Mouse (Mus musculus): ENCODE results near the gene Doc2g. TPM values are rescaled to one million over a fixed set of nuclear protein-coding genes. Genes with fewer than 3 reads are reported as not detected.
A peak's percentile ranks its signal among the peaks of the same experiment; 100 is the strongest.
"Not testable (repeated sequence)": the region's sequence is repeated elsewhere in the genome, so short reads cannot be mapped to it uniquely, and the experiment has no call there.

Doc2g gene
- 1 to 10 TPM; 2.4 to 3.3 TPM for total RNA-seq (2021)

DNA sequence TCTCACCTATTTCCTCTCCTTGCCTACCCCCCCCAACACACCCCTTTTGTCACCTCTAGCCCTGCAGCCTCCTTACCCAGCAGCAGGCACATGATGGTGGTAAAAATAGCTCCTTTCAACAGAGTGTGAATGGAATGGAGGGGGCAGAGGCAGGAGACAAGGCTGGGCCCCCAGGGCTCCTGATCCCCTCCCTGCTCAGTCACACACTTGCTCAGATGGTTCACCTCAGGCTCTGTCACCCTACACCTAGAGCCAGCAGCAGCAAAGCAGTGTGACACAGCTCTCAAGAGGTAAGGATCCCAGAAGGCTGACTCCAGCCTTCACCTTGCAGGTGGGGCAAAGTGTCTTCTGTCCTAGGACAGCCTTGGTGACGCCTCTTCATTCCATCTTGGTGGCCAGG is at the start of gene Doc2g:
Gene Doc2g, plus strand, starts transcription at position 202 of the 400 bp plus-strand sequence.
- no peak for DNase-seq (ENCODE audit: extremely low spot score in 1 of 2, low spot score in 1 of 2)

DNA sequence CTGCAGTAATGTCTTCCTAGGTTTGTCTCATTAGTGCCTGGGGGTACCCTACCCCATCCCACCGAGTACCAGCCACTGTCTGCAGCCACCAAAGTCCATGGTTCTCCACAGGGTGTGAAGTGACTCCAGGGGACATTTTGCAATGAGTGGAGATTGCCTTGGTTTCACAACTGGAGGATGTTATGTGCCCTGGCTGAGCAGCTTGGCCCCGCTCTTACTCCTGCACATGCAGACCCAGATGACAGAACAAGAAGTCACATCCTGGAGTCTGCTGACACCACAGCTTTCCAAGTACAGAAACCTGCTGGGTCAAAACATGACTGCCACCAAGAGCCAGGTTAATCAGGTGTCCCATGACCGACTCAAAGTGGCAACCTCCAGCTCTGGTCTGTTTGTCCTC is 48.1 kb upstream of the Doc2g start:
- no peak for DNase-seq (ENCODE audit: extremely low spot score in 1 of 2, low spot score in 1 of 2)

DNA sequence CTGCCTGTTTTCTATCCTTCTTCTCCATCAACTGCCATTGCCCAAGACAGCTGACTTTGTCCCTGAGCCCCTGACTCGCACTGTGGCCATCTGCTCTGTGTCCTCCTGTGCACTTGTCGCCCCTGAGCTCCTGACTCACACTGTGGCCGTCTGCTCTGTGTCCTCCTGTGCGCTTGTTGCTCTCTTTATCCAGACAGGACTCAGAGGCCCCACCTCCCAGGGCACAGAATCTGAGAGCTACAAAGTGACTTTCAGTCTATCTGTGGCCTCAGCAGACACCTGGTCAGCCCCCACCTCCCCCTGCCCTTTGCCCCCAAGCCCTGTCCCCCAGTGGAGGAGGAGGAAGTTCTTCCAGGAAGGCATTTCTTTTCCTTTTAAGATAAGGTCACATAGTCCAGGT is 47.3 kb upstream of the Doc2g start:
- DNase-seq (ENCODE audit: extremely low spot score in 1 of 2, low spot score in 1 of 2), result no peak

DNA sequence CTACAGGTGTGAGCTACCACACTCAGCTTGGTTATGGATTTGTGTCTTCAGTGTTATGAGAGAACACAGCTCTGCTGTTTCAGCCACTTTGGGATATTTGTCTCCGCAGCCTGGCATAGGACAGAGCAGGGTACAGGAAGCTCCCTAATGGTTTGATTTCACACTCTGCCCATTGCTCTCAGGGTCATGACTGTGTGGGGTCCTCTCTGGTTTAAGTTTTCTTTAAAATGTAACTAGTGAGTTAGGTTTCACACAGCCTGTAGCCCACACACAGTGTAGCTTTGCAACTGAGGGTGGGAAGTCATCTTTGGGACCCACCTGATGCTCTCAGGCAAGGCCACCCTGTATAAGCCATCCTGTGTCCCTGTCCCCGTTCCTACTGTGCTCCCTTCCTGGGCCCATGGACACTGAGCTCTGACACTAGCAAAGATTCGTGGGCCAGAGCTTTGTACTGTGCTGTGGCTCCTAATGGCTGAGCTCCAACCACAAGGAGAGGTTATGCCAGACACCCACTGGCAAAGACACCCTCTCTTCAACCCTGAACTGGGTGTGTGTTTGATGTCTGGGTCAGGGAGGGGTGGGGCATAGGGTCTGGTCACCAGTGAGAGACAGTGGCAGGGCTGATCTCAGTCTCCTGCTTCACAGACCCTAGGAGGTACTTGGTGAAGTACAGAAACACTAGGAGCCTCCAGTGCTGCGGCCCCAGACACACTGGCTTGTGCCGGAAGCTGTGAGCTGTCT is 45.6 kb upstream of the Doc2g start:
- not testable (repeated sequence) for DNase-seq (ENCODE audit: extremely low spot score in 1 of 2, low spot score in 1 of 2)

DNA sequence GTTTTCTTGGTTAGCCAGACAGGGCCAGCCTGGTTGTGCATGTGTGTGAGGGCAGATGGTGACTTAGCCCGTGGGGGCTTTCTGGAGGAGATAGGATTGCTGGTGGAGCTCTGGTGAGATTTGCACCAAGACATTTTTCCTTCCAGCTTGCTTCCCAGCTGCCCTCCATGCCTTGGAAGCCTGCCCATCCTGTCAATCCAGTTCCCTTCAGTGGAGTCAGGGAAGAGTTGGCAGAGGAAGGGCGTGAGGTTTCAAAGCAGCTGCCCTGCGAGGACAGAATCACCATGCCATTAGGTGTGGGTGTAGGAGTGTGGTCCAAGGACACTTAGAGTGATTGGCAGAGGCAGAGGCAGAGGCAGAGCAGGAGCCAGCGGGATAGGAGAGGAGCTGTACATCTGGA is 44.6 kb upstream of the Doc2g start, which contains the start of gene Aldh3b3:
Gene Aldh3b3, plus strand, starts transcription at position 176 of the 400 bp plus-strand sequence.
- DNase-seq (ENCODE audit: extremely low spot score in 1 of 2, low spot score in 1 of 2), result no peak

DNA sequence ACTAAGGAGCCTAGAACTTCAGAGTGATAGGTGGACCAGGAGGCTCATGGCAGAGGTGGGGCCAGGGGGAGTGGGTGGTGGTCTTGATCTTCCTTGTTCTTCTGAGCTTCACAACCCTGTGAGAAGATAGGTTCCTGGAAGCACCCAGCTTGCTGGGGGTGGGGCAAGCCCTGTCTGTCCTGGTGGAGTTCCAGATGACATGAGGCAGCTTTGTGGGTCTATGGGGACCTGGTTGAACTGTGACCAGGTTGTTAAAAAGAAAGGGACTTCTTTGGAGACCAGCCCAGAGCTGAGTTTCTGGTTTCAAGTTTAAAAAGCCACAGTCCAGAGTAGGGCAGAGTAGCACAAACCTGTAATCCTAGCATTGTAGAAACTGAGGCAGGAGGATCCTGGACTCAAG is 44.1 kb upstream of the Doc2g start:
- DNase-seq (ENCODE audit: extremely low spot score in 1 of 2, low spot score in 1 of 2), result no peak

DNA sequence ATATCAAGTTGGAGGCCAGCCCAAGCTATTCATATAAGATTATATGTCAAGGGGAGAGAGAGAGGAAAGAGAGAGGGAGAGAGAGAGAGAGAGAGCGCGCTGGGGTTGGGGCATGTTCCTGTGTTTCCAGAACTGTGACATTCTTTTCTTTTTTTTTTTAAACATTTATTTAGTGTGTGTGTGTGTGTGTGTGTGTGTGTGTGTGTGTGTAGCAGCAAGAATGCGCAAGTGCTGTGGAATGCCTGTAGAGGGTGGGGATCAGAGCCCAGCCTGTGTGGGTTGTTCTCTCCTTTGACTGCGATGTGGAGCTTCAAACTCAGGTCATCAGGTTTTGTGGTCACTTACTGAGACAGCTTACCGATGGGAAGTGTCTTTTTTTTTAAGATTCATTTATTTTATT is 42.9 kb upstream of the Doc2g start:
- no peak for DNase-seq (ENCODE audit: extremely low spot score in 1 of 2, low spot score in 1 of 2)

DNA sequence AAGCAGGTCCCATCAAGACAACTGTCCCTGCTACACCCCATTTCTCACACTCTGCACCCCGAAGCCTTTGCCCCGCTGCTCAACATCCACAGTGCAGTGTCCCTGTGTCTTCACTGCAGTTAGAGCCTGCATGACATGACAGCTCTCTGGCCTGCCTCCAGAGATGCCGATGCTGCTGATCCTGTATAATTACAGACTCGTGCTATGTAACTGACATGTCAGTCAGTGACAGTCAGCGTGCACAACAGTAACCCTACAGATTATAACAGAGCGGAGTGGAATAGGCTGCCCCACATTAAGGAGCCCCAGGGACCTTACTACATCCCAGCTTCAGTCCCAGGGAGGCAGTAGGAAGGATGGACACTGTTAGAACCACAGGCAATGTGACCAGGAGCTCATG is 41.3 kb upstream of the Doc2g start:
- DNase-seq (ENCODE audit: extremely low spot score in 1 of 2, low spot score in 1 of 2), result not testable (repeated sequence)

DNA sequence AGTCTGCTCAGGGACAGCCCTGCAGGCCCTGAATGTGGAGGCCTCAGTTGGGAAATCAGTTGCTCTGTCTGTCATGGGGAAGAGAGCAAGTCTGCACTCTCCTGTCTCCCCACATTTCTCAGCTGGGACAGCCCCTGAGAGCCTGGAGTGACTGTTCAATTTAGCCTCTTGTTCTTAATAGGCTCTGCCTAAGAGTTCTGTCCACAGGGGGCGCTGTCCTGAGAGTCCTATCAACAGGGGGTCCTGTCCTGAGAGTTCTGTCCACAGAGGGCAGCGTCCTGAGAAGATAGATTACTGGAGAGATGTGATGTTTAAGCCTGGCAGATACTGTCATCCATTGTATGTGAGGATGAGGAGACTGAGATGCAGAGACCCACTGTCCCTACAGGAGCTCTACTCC is 40.6 kb upstream of the Doc2g start:
- DNase-seq (ENCODE audit: extremely low spot score in 1 of 2, low spot score in 1 of 2), result no peak

DNA sequence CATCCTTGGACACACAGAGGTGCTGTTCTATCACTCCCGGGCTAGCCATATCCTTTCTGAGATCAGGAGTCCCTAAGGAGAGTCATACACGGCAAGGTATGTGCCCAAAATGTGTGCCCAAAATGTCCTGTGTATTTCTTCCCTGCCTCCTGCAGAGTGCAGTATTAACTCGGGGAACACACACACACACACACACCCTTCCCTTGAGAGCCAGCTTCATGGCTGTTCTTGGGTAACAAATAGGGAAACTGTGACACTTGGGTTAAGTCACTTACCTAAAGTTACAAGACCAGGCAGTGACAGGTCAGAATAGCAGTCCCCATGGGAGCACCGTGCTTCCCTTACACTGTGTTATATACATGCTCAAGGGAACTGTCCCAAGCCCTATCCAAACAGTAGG is 39.1 kb upstream of the Doc2g start:
- no peak for DNase-seq (ENCODE audit: extremely low spot score in 1 of 2, low spot score in 1 of 2)

DNA sequence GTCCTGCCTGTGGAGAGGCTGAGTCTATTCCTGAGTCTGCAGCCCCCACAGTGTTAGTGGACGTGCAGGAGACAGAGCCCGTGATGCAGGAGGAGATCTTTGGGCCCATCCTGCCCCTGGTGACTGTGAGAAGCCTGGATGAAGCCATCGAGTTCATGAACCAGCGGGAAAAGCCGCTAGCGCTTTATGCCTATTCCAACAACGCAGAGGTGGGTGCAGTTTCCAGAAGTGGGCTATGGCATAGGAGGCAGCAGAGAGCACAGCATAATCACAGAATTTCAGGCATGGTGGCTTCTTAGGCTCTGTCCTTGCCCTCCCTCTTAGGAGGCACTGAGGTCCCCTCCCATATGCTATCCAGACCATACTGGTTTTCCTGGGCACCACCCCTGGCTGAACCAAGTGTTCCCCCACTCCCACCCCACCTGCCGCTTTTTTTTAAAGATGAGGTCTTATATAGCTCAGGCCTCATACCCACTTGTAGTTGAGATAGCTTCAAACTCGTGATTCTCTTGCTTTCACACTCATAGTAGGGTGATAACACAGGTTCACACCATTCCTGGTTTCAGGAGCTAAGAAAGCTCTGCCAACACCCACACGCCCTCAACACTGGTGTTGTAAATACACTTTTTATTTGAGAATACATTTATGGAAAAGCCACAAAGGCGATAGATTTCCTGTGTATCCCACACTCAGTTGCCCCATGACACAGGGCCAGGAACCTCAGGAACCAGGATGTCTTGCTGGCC is 36.6 kb upstream of the Doc2g start:
- DNase-seq (ENCODE audit: extremely low spot score in 1 of 2, low spot score in 1 of 2), result no peak

DNA sequence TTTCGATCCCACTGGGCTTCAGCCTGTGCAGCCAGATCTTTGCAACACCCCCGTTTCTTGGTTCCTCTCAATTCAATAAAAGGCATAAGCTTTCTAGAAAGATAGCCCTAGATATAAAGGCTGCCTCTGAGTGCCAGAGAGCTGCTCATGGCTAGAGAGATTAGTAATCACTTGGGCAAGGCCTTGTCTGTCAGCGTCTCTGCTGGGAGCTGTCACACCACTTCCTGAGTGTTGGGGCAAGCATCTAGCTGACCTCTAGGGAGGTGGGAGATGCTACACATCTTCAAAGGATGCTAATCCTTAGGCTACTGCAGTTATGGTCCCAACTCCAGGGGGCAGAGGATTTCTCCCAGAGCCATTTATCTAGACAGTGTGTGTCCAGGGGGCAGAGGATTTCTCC is 35.9 kb upstream of the Doc2g start:
- DNase-seq (ENCODE audit: extremely low spot score in 1 of 2, low spot score in 1 of 2), result no peak

DNA sequence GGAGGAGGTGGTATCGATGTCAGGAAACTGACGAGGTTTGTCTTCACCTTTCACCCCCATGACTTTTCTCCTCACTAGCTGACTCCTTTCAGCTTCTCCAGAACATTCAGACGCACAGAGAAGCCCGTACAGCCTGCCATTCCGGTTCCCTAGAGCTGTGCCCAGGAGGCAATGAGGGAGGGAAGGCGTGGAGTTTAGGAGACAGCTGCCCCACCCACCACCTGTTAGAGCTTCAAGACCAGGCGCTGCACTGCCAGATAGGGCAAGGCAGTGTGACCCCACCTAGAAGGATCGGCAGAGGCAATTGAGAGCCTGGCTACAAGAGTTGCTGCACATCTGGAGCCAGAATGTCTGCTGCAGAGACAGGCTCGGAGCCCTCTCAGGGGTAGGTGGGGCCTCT is 30.9 kb upstream of the Doc2g start, which contains the start of gene Aldh3b2:
Gene Aldh3b2, plus strand, starts transcription at position 100 of the 400 bp plus-strand sequence.
- DNase-seq (ENCODE audit: extremely low spot score in 1 of 2, low spot score in 1 of 2), result no peak

DNA sequence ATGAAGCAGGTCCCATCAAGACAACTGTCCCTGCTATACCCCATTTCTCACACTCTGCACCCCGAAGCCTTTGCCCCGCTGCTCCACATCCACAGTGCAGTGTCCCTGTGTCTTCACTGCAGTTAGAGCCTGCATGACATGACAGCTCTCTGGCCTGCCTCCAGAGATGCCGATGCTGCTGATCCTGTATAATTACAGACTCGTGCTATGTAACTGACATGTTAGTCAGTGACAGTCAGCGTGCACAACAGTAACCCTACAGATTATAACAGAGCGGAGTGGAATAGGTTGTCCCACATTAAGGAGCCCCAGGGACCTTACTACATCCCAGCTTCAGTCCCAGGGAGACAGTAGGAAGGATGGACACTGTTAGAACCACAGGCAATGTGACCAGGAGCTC is 28.5 kb upstream of the Doc2g start:
- DNase-seq (ENCODE audit: extremely low spot score in 1 of 2, low spot score in 1 of 2), result not testable (repeated sequence)

DNA sequence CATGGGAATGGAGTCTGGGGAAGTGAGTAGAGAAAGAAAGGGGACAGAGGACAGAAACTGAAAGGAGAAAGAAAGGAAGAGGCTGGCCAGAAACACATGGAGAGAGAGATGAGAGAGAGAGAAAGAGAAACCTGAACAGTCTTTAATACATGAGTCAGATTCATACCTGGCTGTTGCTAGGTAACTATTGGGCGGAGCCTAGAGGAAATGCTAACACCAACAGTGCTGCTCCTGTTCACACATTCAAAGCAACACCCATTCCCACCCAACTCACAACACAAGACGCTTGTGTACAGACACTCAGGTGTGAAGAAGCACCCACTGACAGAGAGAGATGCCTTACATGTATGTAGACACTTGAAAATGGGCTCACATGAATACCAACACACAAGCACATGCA is 27.2 kb upstream of the Doc2g start:
- no peak for DNase-seq (ENCODE audit: extremely low spot score in 1 of 2, low spot score in 1 of 2)

DNA sequence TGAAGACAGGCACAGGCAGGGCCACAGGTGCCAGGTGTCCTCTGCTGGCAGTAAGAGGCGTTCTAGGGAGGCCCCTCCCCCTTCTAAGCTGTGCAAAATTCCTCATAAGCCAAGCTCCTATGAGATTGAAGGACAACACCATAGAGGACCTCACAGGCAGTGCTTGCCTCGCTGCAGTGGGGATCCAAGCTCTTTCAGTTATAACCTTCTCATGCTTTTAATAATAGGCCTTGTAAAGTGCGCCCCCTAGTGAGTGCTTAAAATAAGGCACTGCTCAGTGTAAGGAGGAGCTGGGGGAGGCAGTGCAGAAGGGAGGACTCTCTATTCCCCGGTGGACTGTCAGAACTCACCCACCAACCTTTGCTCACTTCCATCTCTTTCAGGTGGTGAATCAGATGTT is 22.8 kb upstream of the Doc2g start:
- peak; percentile 51 to 84 for DNase-seq (ENCODE audit: extremely low spot score in 1 of 2, low spot score in 1 of 2)

DNA sequence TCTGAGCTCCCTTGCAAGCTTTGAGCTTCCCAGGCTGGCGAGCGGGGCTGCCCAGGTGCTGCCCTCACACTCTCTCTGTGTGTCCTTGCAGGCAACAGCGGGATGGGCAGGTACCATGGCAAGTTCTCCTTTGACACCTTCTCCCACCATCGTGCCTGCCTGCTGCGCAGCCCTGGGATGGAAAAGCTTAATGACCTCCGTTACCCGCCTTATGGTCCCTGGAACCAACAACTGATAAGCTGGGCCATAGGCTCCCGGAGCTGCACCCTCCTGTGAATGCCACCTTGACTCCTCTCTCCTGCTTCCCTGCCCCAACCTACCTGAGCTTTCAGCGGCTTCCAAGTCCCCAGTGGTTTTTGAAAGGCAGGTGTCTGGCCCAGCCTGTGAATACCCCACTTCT is 22.2 kb upstream of the Doc2g start:
- DNase-seq (ENCODE audit: extremely low spot score in 1 of 2, low spot score in 1 of 2), result no peak

DNA sequence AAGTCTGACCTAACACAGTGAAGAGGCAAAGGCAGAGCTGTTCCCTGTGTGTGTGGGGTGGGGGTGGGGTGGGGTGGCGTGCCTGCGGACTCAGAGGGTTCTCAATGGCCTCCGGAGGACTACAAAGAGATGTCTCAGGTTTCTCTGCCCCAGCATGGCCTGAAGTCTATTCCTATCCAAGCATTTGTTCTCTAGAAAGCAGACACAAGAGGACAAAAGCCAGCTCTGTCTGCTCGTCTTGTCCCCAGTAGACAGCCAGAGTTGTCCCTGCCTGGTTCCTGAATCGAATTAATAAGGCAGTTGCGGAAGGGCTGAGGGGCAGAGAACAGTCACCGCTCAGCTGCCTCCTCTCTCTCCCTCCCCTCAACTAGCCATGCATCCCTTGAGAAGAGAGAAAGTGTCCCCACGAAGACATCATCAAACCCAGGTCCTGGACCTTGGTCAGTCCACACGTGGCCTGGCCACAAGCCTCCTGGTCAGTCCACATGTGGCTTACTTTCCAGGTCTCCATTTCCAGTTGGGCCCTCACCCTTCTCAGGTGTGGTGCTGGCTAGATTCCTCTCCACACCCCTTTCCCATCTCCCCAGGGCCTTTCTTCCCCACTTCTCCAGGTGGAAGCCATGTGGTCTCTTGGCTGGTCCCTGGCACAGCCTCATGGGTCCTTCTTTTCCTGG is 19.4 kb upstream of the Doc2g start:
- no peak for DNase-seq (ENCODE audit: extremely low spot score in 1 of 2, low spot score in 1 of 2)

DNA sequence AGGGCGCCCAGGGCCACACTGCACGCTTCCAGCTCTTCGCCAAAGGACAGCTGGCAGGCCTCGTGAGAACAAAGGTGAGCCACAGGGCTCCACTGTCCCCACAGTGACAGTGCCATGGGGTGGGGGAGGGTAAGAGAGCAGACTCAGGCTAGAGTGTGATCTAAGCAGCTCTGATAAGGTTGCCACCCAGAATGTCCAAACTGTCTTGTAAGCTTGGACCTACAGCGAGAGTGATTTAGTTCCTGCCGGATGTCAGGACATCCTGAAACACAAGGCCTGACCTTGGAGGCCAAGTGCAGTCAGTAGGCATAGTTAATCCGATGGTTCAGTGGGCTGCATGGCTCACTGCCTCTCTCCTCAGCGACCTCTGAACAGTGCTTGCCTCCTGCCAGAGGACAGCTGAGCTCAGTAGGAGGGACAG is 17.8 kb upstream of the Doc2g start:
- DNase-seq (ENCODE audit: extremely low spot score in 1 of 2, low spot score in 1 of 2), result no peak

DNA sequence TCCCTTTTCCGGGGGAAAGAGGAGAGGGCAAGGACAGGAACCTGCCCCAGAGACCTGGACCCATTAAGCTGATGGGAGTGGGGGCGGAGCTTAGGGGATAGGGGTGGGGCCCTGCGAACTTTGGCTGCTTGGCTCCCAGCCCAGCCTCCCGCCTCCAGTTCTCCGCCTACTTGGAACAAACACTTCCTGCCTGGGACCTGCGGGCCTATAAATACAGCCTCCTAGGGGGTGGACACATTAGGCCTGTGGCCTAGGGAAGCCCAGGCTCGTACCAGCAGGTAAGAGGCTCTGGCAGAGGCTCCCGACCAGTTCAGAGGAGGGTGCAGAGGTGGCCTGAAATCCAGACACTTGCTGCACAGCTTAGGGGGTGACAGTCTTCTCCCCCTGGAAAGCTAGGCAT is 16.8 kb upstream of the Doc2g start, which contains the start of gene Acy3:
Gene Acy3, plus strand, starts transcription at position 237 of the 400 bp plus-strand sequence.
- peak in 1 of 2 experiments; percentile 29 for DNase-seq (ENCODE audit: extremely low spot score in 1 of 2, low spot score in 1 of 2)

DNA sequence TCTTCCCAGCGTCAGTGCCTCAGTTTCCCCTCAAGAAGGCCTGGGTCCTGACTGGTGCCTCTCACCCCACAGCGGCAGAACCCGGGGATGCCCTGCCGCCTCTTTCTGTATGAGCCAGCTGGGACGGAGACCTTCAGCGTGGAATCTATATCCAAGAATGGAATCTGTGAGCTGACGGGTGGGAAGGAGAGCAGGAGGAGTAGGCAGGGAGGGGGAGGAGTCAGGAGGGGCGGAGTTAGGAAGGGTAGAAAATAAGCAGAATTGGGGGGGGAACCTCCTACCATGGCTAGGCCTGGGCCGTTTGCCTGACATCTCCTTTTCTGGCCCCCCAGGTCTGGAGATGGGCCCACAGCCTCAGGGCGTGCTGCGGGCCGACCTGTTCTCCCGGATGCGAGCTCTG is 15.0 kb upstream of the Doc2g start:
- no peak for DNase-seq (ENCODE audit: extremely low spot score in 1 of 2, low spot score in 1 of 2)

All from layer of hippocampus, postnatal 25 days (tissue).